Mouse (Mus musculus): ENCODE data around the gene Chd3.

DNA sequence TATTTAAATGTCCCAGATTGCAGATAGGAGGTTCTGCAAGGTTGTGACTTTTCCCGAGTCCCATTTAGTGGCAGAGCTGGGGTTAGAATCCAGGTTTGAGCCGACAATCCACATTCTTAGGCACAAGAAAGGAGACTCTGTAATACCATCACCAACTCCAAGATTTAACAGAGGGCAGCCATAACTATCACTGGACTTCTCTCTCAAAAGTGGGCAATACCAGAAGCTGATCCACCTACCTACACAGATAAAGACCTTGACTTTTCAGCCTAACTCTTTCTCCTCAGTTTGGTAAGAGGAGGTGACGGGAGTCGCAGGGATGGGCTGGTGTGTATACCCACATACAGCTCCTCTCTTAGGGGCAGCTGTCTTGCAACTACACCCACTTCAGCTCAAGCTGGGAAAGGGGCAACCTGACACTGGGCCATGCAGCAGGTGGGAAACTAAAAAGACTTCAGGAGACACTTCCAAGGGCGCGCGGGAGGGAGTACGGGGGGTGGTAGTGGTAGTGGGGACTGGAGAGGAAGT is 47.8 kb upstream of the Chd3 start:
- no peak for TF ChIP-seq CTCF (IDR thresholded peaks at IDR 0.05; ENCODE audit: borderline replicate concordance, insufficient read depth, low read length)
- TF ChIP-seq POLR2A (IDR thresholded peaks at IDR 0.05; ENCODE audit: low read depth, low read length), result no peak

All from embryonic fibroblast, embryonic 13.5 days (primary cell).